Mouse (Mus musculus) bone marrow macrophage, adult 2 months (primary cell): ENCODE measurements around the gene Oasl1. TPM values are rescaled to one million over a fixed set of nuclear protein-coding genes. Genes with fewer than 3 reads are reported as not detected.
A peak's percentile ranks its signal among the peaks of the same experiment; 100 is the strongest.
"Not testable (repeated sequence)": the region's sequence is repeated elsewhere in the genome, so short reads cannot be mapped to it uniquely, and the experiment has no call there.

Experiments
- H3K27ac ChIP-seq: 2 replicates; pipeline ENCODE4 v1.5.1; 2012; ENCODE audit warnings: low read depth, low read length; ENCODE audit not compliant: insufficient read depth
- H3K4me1 ChIP-seq: 2 replicates; pipeline ENCODE4 v1.6.1; 2012; ENCODE audit warnings: low read length; ENCODE audit not compliant: control insufficient read depth, insufficient read depth
- H3K4me3 ChIP-seq: 2 replicates; pipeline ENCODE4 v1.5.1; 2012; ENCODE audit warnings: mild to moderate bottlenecking, low read length, moderate library complexity; ENCODE audit not compliant: insufficient read depth
- CTCF ChIP-seq: IDR thresholded peaks from 2 replicates; pipeline ENCODE4 v1.5.1; 2012; ENCODE audit warnings: low read depth, mild to moderate bottlenecking, low read length, moderate library complexity
- POLR2A ChIP-seq: IDR thresholded peaks from 2 replicates; pipeline ENCODE4 v1.6.1; 2012; ENCODE audit warnings: mild to moderate bottlenecking, low read depth, low read length, borderline replicate concordance
- polyA plus RNA-seq: library from polyadenylated mRNA; stranded (reverse); fragments of >200 nt; gene quantifications from 2 replicates; pipeline ENCODE4 v1.2.4, GENCODE M21; 2012; ENCODE audit not compliant: missing spikeins, insufficient read depth, insufficient read length

The Oasl1 gene
- 13.1 and 14.6 TPM in 2 replicates for polyA plus RNA-seq

DNA sequence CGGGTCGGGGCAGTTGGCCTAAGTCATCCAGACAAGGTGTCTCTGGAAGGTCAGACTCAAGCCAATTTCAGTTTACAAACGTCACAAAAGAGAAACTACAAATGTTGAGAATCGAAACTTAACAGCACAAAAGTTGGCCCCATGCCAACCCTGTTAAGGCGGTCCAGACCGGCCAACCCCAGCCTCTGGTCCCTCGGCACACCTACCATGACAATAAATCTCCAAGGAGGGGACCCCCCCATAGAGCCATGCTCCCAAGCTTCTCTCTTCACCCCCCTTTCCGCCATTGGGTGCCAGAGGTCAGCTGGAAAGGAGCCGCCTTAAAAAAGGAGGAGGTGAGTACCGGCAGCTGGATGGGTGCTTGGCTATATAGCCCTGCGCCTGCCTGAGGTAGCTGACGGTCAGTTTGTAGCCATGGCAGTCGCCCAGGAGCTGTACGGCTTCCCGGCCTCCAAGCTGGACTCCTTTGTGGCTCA, at the start of gene Oasl1:
TSS of gene Oasl1 (plus strand) at position 243 of the 476 bp plus-strand sequence.
- Histone ChIP-seq H3K4me3 (peak within 1 kb of the TSS; percentile 31), H3K4me1 (peaks cover 13% of the 10 kb centered on the region), H3K27ac (peak within 1 kb of the TSS; percentile 43)
- no peak for TF ChIP-seq CTCF
- no peak for TF ChIP-seq POLR2A

GRCm38 (mm10) chr5:114875858-114876257, 47.2 kb upstream of the Oasl1 start:
- H3K4me1 ChIP-seq: no peaks in the 10 kb centered on the region
- no peak overlapping the region for H3K27ac ChIP-seq
- TF ChIP-seq CTCF: 0 out of 2 replicates have a peak, but pooled peaks have one; percentile 6
- TF ChIP-seq POLR2A: no peak
- no peak overlapping the region for H3K4me3 ChIP-seq

- H3K4me1 ChIP-seq: no peaks in the 10 kb centered on the region
- TF ChIP-seq CTCF (no peak), POLR2A (no peak)
- H3K27ac ChIP-seq: no peak overlapping the region
- H3K4me3 ChIP-seq: no peak overlapping the region
Measured at GRCm38 (mm10) chr5:114876331-114876730, 46.7 kb upstream of the Oasl1 start.

- no peaks in the 10 kb centered on the region for H3K4me1 ChIP-seq
Measured at GRCm38 (mm10) chr5:114877487-114877886, 45.6 kb upstream of the Oasl1 start.

GRCm38 (mm10) chr5:114879399-114879798, 43.6 kb upstream of the Oasl1 start:
- no peak overlapping the region for H3K4me3 ChIP-seq
- H3K4me1 ChIP-seq: no peaks in the 10 kb centered on the region
- TF ChIP-seq POLR2A (no peak), CTCF (no peak)

More at GRCm38 (mm10) chr5:114877487-114877886, 45.6 kb upstream of the Oasl1 start:
- H3K27ac ChIP-seq: no peak overlapping the region
- TF ChIP-seq POLR2A (no peak), CTCF (no peak)
- H3K4me3 ChIP-seq: no peak overlapping the region

GRCm38 (mm10) chr5:114882319-114882718, 40.7 kb upstream of the Oasl1 start:
- not testable (repeated sequence) for H3K27ac ChIP-seq, H3K4me3 ChIP-seq, H3K4me1 ChIP-seq

More at GRCm38 (mm10) chr5:114879399-114879798, 43.6 kb upstream of the Oasl1 start:
- H3K27ac ChIP-seq: no peak overlapping the region

GRCm38 (mm10) chr5:114883022-114883421, 40.0 kb upstream of the Oasl1 start:
- H3K4me3 ChIP-seq: no peak overlapping the region
- H3K4me1 ChIP-seq: no peaks in the 10 kb centered on the region
- TF ChIP-seq CTCF (no peak), POLR2A (no peak)
- no peak overlapping the region for H3K27ac ChIP-seq

DNA sequence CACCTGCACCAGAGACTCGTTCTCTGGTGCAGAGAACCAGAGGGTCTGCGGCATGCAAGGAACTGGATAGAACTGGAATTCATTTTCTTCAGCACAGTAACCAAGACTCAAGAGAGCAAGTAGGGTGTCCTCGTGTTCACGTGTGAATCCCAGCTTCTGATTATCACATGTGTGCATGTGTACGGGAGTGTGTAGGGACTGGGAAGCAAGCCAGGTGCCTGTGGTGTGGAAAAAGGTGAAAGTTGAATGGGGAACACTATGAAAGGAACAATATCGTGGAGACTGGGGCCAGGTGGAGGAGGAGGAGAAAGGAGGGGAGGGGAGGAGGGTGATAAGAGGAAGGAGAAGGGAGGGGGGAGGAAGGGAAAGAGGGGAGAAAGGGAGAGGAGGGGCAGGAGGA, 36.2 kb upstream of the Oasl1 start:
- TF ChIP-seq POLR2A: no peak
- TF ChIP-seq CTCF: no peak
- no peak overlapping the region for H3K27ac ChIP-seq

GRCm38 (mm10) chr5:114888995-114889394, 34.0 kb upstream of the Oasl1 start:
- Histone ChIP-seq H3K4me1 (no peaks in the 10 kb centered on the region), H3K27ac (no peak overlapping the region), H3K4me3 (no peak overlapping the region)
- no peak for TF ChIP-seq POLR2A
- no peak for TF ChIP-seq CTCF

More for the DNA sequence above, 36.2 kb upstream of the Oasl1 start:
- Histone ChIP-seq H3K4me3 (no peak overlapping the region), H3K4me1 (no peaks in the 10 kb centered on the region)

- TF ChIP-seq POLR2A (no peak), CTCF (no peak)
- Histone ChIP-seq H3K4me1 (no peaks in the 10 kb centered on the region), H3K27ac (no peak overlapping the region), H3K4me3 (no peak overlapping the region)
Measured at GRCm38 (mm10) chr5:114895542-114895941, 27.5 kb upstream of the Oasl1 start.
